Mouse (Mus musculus) testis, adult 2 months (tissue): ENCODE results near the gene Spdye4c. TPM values are rescaled to one million over a fixed set of nuclear protein-coding genes. Genes with fewer than 3 reads are reported as not detected.

Experiments
- H3K27ac ChIP-seq: fragments of 200-500 bp; 2 replicates; pipeline ENCODE4 v1.5.1; 2012; ENCODE audit warnings: low read depth, low read length; ENCODE audit not compliant: control insufficient read depth, insufficient read depth
- H3K27me3 ChIP-seq: fragments of 200-500 bp; 2 replicates; pipeline ENCODE4 v1.6.1; 2012; ENCODE audit warnings: mild to moderate bottlenecking, low read length, moderate library complexity; ENCODE audit not compliant: control insufficient read depth, insufficient read depth
- H3K36me3 ChIP-seq: fragments of 200-500 bp; 2 replicates; pipeline ENCODE4 v1.6.1; 2012; ENCODE audit warnings: mild to moderate bottlenecking, low read length; ENCODE audit not compliant: control insufficient read depth, insufficient read depth
- H3K4me1 ChIP-seq: fragments of 200-500 bp; 2 replicates; pipeline ENCODE4 v1.6.1; 2012; ENCODE audit warnings: low read length; ENCODE audit not compliant: control insufficient read depth, insufficient read depth
- H3K4me3 ChIP-seq: fragments of 200-500 bp; 2 replicates; pipeline ENCODE4 v1.5.1; 2012; ENCODE audit warnings: low read depth, mild to moderate bottlenecking, low read length, moderate library complexity, mixed read lengths; ENCODE audit not compliant: control insufficient read depth
- CTCF ChIP-seq: fragments of 200-500 bp; IDR thresholded peaks from 2 replicates; pipeline ENCODE4 v1.5.1; 2012; ENCODE audit warnings: low read depth, mild to moderate bottlenecking, inconsistent platforms, low read length, moderate library complexity; ENCODE audit not compliant: control insufficient read depth, insufficient read depth, insufficient replicate concordance
- POLR2A ChIP-seq: fragments of 200-500 bp; IDR thresholded peaks from 2 replicates; pipeline ENCODE4 v1.6.1; 2012; ENCODE audit warnings: low read depth, mild to moderate bottlenecking, inconsistent platforms, low read length, moderate library complexity; ENCODE audit not compliant: control insufficient read depth
- polyA plus RNA-seq: library from polyadenylated mRNA; depleted of rRNA; stranded (reverse); fragments of >200 nt; gene quantifications from 2 replicates; pipeline ENCODE4 v1.2.3, GENCODE M21; 2012

The Spdye4c gene
- polyA plus RNA-seq, 1 experiment, result 23.5 TPM

DNA sequence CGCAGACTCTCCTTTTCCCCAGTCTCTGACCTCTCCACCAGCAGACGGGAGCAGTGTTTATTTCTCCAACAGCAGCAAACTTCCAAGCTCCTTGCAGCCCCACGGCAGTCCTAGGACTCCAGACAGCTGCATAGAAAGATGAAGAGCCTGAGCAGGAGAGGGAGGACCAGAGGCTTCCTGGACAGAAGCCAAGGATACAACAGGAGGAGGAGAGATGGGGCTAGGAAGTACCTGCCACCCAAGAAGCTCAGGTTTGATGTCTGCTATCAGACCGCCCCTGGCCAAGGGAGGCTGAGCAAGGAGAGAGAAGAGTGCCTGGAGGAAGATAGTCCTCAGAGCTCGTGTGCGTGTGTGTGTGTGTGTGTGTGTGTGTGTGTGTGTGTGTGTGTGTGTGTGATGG is 41.0 kb upstream of the Spdye4c start:
- TF ChIP-seq CTCF (no peak), POLR2A (no peak)
- no peaks in the 10 kb centered on the region for H3K27me3 ChIP-seq
- no peaks in the 10 kb centered on the region for H3K4me1 ChIP-seq
- no peak overlapping the region for H3K27ac ChIP-seq
- H3K4me3 ChIP-seq, result no peak overlapping the region
- no peaks in the 10 kb centered on the region for H3K36me3 ChIP-seq

DNA sequence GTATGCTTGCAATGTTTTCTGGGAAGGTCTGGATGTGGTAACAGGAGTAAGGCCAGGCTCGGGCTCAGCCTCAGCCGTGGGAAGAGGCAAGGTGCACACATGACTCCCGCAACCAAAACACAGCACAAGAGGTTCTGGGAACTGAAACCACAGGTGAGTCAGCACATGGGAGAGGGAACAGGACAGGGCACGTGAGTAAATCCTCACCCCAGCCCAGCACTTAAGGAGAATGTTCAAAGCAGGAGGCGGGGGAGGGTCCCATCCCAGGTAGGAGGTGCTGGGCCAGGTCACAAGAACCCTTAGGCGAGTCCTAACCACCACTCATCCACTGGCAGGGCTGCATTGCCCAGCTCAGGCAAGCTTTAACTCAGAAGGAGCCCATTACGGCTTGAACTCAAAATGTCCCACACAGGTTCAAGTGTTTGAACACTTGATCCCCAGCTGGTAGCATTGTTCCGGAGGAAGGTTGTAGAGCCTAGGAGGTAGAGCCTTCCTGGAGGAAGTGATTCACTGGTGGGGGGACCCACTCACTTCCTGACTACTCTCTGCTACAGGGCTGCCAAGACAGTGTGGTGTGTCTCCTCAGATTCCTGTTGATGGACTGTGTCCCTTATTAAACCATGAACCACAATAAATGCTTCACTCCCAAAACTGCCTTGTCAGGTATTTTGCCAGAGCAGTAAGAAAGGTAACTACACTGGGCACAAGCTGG is 38.8 kb upstream of the Spdye4c start:
- H3K27ac ChIP-seq, result no peak overlapping the region
- H3K27me3 ChIP-seq, result no peaks in the 10 kb centered on the region
- no peak overlapping the region for H3K4me3 ChIP-seq
- no peaks in the 10 kb centered on the region for H3K36me3 ChIP-seq
- no peak for TF ChIP-seq POLR2A
- no peak for TF ChIP-seq CTCF
- no peaks in the 10 kb centered on the region for H3K4me1 ChIP-seq

DNA sequence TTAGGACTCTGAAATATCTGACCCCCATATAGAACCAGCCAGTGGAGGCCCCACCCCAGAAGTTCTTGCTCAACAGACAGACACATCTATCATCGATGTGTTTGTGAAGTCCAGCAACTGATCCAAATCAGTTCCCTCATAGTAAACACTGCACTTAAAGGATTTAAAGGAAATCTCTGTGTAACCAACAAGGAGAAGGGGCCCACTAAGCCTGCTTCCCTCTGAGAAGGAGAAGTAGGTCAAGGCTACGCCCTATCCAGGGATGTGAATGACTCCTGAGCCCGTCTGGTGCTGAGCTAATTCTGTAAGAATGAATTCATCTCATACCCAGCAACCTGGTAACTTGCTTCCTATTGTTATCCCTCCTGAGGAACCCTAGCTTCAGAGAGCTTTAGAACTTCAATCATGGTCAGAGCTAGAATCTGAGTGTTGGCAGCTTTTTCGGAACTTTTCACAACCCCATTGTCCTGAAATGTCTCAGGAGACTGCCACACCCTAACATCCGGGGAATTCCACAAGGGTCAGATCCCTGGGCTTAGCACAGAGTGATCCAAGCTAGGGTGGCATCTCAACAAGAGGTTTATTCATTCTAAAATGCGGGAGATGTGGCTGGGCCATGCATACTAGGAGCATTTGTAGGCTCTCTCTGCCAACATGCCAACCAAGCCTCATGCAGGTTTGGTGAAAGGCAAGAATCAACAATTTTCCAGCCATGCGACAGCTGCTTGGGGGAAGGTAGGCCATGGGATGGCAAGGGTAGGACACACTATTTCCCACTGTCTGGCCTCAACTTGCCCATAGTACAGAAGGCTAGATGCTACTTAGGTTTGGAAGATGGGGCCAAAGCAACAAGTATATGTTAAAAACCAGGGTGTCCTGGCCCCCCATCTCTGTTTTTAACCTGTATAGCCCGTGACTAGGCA is 38.0 kb upstream of the Spdye4c start:
- Histone ChIP-seq H3K27me3 (no peaks in the 10 kb centered on the region), H3K4me1 (no peaks in the 10 kb centered on the region), H3K27ac (no peak overlapping the region), H3K36me3 (no peaks in the 10 kb centered on the region), H3K4me3 (no peak overlapping the region)
- TF ChIP-seq POLR2A (no peak), CTCF (no peak)

DNA sequence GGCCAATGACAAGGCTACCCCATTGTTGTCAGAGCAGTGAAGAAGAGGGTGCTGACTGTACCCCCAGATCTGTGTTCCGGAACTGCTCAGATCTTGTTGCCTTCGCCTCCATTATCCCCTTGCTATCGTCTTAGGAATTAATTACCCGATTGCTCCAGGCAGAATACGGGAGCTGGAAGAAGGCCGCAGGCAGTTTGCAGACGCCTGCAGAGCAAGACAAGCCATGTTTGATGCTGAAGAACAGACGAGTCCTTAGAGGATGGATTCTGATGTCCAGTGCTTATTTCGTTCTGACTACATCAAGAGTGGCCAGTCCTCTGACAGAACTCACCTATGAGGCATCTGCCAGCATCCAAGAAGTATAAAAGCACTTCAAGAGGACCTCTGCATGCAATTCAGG is 35.9 kb upstream of the Spdye4c start:
- Histone ChIP-seq H3K36me3 (no peaks in the 10 kb centered on the region), H3K27ac (no peak overlapping the region), H3K4me1 (no peaks in the 10 kb centered on the region; the same call in none of the 2 replicates), H3K27me3 (no peaks in the 10 kb centered on the region), H3K4me3 (no peak overlapping the region)
- no peak for TF ChIP-seq CTCF

DNA sequence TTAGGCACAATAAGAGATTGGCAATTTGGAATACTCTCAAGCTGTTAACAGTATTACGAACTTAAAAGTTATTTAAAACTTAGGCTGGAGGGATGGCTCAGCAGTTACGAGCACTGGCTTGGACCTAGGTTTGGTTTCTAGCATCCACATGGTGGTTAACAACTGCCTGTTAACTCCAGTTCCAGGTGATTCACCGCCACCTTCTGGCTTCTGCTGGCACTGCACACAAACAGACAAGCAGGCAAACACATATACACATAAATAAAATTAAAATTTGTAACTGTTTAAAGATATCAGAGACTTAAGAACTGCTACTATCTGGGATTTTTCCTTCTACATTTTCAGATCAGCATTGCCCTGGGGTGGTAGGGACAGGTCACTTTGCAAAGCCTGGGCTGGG is 26.8 kb upstream of the Spdye4c start:
- TF ChIP-seq POLR2A (no peak), CTCF (peak; percentile 25; the same call in 1 of the 2 replicates)
- Histone ChIP-seq H3K4me3 (no peak overlapping the region), H3K4me1 (no peaks in the 10 kb centered on the region; the same call in 1 of the 2 replicates), H3K36me3 (no peaks in the 10 kb centered on the region), H3K27ac (no peak overlapping the region), H3K27me3 (no peaks in the 10 kb centered on the region)

DNA sequence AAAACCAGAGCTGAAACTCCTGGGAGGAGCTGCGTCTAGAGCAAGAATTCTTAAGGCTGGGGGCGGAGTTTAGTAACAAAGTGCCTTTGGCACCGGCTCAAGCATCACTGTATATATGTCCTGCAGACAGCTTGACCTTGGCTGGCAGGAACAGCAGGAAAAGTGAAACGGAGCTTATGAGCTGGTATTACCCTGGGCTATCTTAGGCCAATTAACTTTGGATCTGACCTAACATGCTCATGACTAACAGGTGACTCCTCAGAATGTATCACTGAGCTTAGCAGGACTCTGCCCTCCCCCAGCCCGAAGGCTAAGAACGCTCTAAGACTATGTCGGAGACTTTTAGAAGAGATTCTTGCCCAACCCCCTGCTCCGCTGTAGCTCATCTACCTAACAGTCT is 25.1 kb upstream of the Spdye4c start:
- Histone ChIP-seq H3K36me3 (no peaks in the 10 kb centered on the region), H3K27me3 (no peaks in the 10 kb centered on the region), H3K27ac (no peak overlapping the region), H3K4me1 (no peaks in the 10 kb centered on the region), H3K4me3 (no peak overlapping the region)
- TF ChIP-seq POLR2A, result no peak
- no peak for TF ChIP-seq CTCF
